Mouse (Mus musculus) liver, embryonic 16.5 days (tissue): Measurements from ENCODE around the gene Wdr82. TPM values are rescaled to one million over a fixed set of nuclear protein-coding genes. Genes with fewer than 3 reads are reported as not detected.
A peak's percentile ranks its signal among the peaks of the same experiment; 100 is the strongest.

Source experiments
- ATAC-seq: fragments of 200-750 bp; cut with Nextera tagmentation; 2 replicates; pipeline ENCODE4 v1.8.0; 2017; ENCODE audit warnings: low read depth, mild to moderate bottlenecking, moderate number of reproducible peaks, moderate library complexity
- H3K27ac ChIP-seq: fragments of 300-500 bp; sonication (generic); 2 replicates; pipeline ENCODE4 v1.5.1; 2014; ENCODE audit warnings: mild to moderate bottlenecking, low read length
- H3K27me3 ChIP-seq: fragments of 300-500 bp; sonication (generic); 2 replicates; pipeline ENCODE4 v1.6.1; 2014; ENCODE audit warnings: low read depth, low read length, mixed read lengths; ENCODE audit not compliant: control insufficient read depth, insufficient read depth
- H3K36me3 ChIP-seq: fragments of 300-500 bp; sonication (generic); 2 replicates; pipeline ENCODE4 v1.6.1; 2014; ENCODE audit warnings: mild to moderate bottlenecking; ENCODE audit not compliant: control insufficient read depth, insufficient read depth
- H3K4me1 ChIP-seq: fragments of 300-500 bp; sonication (generic); 2 replicates; pipeline ENCODE4 v1.6.1; 2014; ENCODE audit warnings: low read depth, low read length, mixed read lengths; ENCODE audit not compliant: control insufficient read depth
- H3K4me2 ChIP-seq: fragments of 300-500 bp; sonication (generic); 2 replicates; pipeline ENCODE4 v1.6.1; 2014; ENCODE audit warnings: low read depth, low read length, mixed read lengths
- H3K4me3 ChIP-seq: fragments of 300-500 bp; sonication (generic); 2 replicates; pipeline ENCODE4 v1.5.1; 2014; ENCODE audit warnings: low read depth, mild to moderate bottlenecking, low read length
- H3K9ac ChIP-seq: fragments of 300-500 bp; sonication (generic); 2 replicates; pipeline ENCODE4 v1.6.1; 2014; ENCODE audit warnings: low read depth, low read length
- H3K9me3 ChIP-seq: fragments of 300-500 bp; sonication (generic); replicated peaks from 2 replicates; pipeline ENCODE4 v1.6.1; 2016; ENCODE audit warnings: low read length; ENCODE audit not compliant: control insufficient read depth
- WGBS: fragments of 180-500 bp; shearing (Covaris S2); extraction: QIAGEN DNeasy Blood & Tissue Kit; methylation state at CpG from one replicate; pipeline ENCODE4 v1.1.7; 2014; ENCODE audit not compliant: insufficient replicate concordance; 5-methylcytosine and 5-hydroxymethylcytosine counted together
- polyA plus RNA-seq: library from polyadenylated mRNA; unstranded; fragments of >200 nt; fragmentation: Nextera tagmentation; extraction: Ambion mirVana; gene quantifications from 2 replicates; pipeline ENCODE4 v1.2.1, GENCODE M21; 2015

Gene Wdr82
- polyA plus RNA-seq, 1 experiment from 2014 or later = 6.0 TPM

GRCm38 (mm10) chr9:106183996-106184395, 13.3 kb downstream of the Wdr82 start:
- no peaks in the 10 kb centered on the region for H3K27me3 ChIP-seq
- H3K36me3 ChIP-seq = peaks cover 77% of the 10 kb centered on the region
- no peak overlapping the region for H3K27ac ChIP-seq
- H3K4me2 ChIP-seq = no peak overlapping the region
- H3K9me3 ChIP-seq = no peaks in the 10 kb centered on the region
- no peak overlapping the region for H3K4me3 ChIP-seq
- no peak for ATAC-seq
- no peak overlapping the region for H3K9ac ChIP-seq
- 86% methylated on average over 5 of the region's 5 CpGs for WGBS
- no peaks in the 10 kb centered on the region for H3K4me1 ChIP-seq

- no peaks in the 10 kb centered on the region for H3K27me3 ChIP-seq
- H3K4me1 ChIP-seq = no peaks in the 10 kb centered on the region
- no peak overlapping the region for H3K27ac ChIP-seq
- H3K36me3 ChIP-seq = peaks cover 39% of the 10 kb centered on the region
- no peak overlapping the region for H3K4me3 ChIP-seq
- no peak overlapping the region for H3K9ac ChIP-seq
- no peak for ATAC-seq
- H3K4me2 ChIP-seq = no peak overlapping the region
- WGBS = 92% methylated on average over 1 of the region's 1 CpGs
- no peaks in the 10 kb centered on the region for H3K9me3 ChIP-seq
Observed at GRCm38 (mm10) chr9:106191355-106191754, 20.6 kb downstream of the Wdr82 start.

- ATAC-seq = no peak
- H3K36me3 ChIP-seq = peaks cover 34% of the 10 kb centered on the region
- WGBS = 88% methylated on average over 8 of the region's 8 CpGs
Observed at GRCm38 (mm10) chr9:106192024-106192423, 21.3 kb downstream of the Wdr82 start.

GRCm38 (mm10) chr9:106192998-106193397, 22.3 kb downstream of the Wdr82 start:
- Histone ChIP-seq H3K27me3 (no peaks in the 10 kb centered on the region), H3K4me2 (no peak overlapping the region), H3K4me3 (no peak overlapping the region), H3K9ac (no peak overlapping the region), H3K9me3 (no peaks in the 10 kb centered on the region), H3K4me1 (no peaks in the 10 kb centered on the region), H3K36me3 (peaks cover 30% of the 10 kb centered on the region), H3K27ac (no peak overlapping the region)
- ATAC-seq = peak; percentile 5; the same call in 1 of the 2 replicates
- 19% methylated on average over 1 of the region's 1 CpGs for WGBS

More at GRCm38 (mm10) chr9:106192024-106192423, 21.3 kb downstream of the Wdr82 start:
- Histone ChIP-seq H3K4me1 (no peaks in the 10 kb centered on the region), H3K4me3 (no peak overlapping the region), H3K9me3 (no peaks in the 10 kb centered on the region), H3K27ac (no peak overlapping the region), H3K27me3 (no peaks in the 10 kb centered on the region), H3K4me2 (no peak overlapping the region), H3K9ac (no peak overlapping the region)

- Histone ChIP-seq H3K9ac (no peak overlapping the region), H3K4me2 (no peak overlapping the region), H3K36me3 (peaks cover 20% of the 10 kb centered on the region), H3K4me1 (peaks cover 2% of the 10 kb centered on the region; the same call in 1 of the 2 replicates), H3K4me3 (no peak overlapping the region), H3K27me3 (no peaks in the 10 kb centered on the region), H3K9me3 (no peaks in the 10 kb centered on the region), H3K27ac (no peak overlapping the region)
- WGBS = 79% methylated on average over 8 of the region's 8 CpGs
- no peak for ATAC-seq
Observed at GRCm38 (mm10) chr9:106193930-106194807, 23.4 kb downstream of the Wdr82 start.

DNA sequence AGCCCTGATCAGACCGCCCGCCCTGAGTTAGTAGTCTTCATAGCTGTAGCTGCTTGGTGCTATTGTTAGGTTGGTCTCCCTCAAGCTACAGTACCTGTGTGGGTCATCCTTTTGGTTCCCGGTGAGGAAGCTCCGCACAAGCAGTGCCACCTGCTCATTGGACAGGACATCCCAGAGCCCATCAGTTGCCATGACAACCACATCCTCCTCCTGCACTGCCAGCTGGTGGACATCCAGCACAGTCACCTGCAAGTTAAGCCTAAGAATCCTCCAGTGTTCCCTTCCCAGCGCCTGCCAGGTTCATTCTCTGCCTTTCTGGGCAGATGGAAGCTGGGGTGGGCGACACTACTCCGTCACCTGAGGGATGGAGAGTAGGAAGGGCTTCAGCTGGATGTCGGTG, 25.0 kb downstream of the Wdr82 start:
- no peak overlapping the region for H3K4me2 ChIP-seq
- H3K36me3 ChIP-seq = peaks cover 10% of the 10 kb centered on the region
- peaks cover 2% of the 10 kb centered on the region; the same call in 1 of the 2 replicates for H3K4me1 ChIP-seq
- H3K4me3 ChIP-seq = no peak overlapping the region
- no peak for ATAC-seq
- H3K9me3 ChIP-seq = no peaks in the 10 kb centered on the region
- no peak overlapping the region for H3K27ac ChIP-seq
- H3K27me3 ChIP-seq = no peaks in the 10 kb centered on the region
- 82% methylated on average over 8 of the region's 8 CpGs for WGBS
- H3K9ac ChIP-seq = no peak overlapping the region

DNA sequence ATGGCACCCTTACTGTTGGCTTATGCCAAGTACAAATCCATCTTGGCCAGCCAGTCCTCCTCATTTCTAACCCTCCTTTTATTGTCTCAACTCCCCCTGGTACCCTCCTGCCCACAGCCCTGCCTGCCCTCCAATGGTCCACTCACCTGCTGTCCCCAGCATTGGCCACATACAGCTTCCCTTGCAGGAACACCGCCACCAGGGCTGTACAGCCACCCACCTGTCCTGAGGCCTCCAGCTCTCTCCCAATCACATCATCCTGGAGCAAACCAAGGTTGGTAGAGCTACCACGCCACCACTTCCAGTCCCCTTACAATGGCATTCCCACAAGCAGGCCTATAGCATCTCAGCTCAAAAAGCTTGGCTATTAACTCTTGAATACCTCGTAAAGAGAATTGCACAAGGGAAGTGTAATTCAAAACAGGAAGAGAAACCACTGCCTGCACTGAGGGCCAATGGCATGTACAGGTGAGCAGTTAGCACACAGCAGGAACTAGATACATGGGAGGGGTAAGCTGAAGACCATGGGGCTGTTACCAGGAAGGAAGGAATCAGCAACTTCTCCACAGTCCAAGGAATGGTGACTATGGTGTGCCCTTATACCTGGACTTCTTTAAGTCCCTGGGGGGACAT, 26.5 kb downstream of the Wdr82 start:
- H3K27me3 ChIP-seq = no peaks in the 10 kb centered on the region
- no peak overlapping the region for H3K4me3 ChIP-seq
- 65% methylated on average over 3 of the region's 3 CpGs for WGBS
- H3K4me2 ChIP-seq = no peak overlapping the region
- H3K9ac ChIP-seq = no peak overlapping the region
- H3K27ac ChIP-seq = no peak overlapping the region
- no peaks in the 10 kb centered on the region for H3K9me3 ChIP-seq
- ATAC-seq = no peak
- H3K36me3 ChIP-seq = no peaks in the 10 kb centered on the region
- peaks cover 4% of the 10 kb centered on the region; the same call in 1 of the 2 replicates for H3K4me1 ChIP-seq

DNA sequence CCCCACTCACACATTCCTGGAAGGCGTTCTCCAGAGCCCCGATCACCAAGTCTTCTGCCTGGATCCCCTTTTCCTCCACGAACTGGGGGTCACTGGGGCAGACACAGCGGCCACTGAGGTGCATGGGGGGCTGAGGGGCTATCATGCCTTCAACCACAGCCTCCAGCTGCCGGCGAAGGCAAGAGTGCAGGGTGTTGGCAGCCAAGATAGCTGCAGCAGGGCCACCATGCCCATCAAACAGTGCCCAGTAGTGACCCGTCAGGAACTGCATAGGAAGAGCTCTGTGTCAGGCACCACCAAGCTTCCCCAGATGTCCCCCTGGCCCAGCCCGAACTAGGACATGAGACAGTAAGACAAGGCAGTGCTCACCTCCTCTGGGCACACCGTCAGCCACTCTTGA, 27.0 kb downstream of the Wdr82 start:
- Histone ChIP-seq H3K4me1 (peaks cover 7% of the 10 kb centered on the region; the same call in 1 of the 2 replicates), H3K4me3 (no peak overlapping the region), H3K27me3 (no peaks in the 10 kb centered on the region), H3K36me3 (no peaks in the 10 kb centered on the region), H3K4me2 (no peak overlapping the region; the same call in 1 of the 2 replicates), H3K27ac (no peak overlapping the region), H3K9me3 (no peaks in the 10 kb centered on the region), H3K9ac (no peak overlapping the region)
- WGBS = 75% methylated on average over 9 of the region's 9 CpGs
- no peak for ATAC-seq

- WGBS = under 1% methylated on average over 42 of the region's 51 CpGs
- H3K9ac ChIP-seq = peak overlapping the region; percentile 68
- no peaks in the 10 kb centered on the region for H3K9me3 ChIP-seq
- peak overlapping the region; percentile 69 for H3K4me3 ChIP-seq
- H3K27me3 ChIP-seq = no peaks in the 10 kb centered on the region
- no peaks in the 10 kb centered on the region for H3K36me3 ChIP-seq
- H3K4me2 ChIP-seq = peak overlapping the region; percentile 75
- H3K27ac ChIP-seq = peak overlapping the region; percentile 36
- peak; percentile 61 for ATAC-seq
- peaks cover 16% of the 10 kb centered on the region for H3K4me1 ChIP-seq
Observed at GRCm38 (mm10) chr9:106198962-106199458, 28.3 kb downstream of the Wdr82 start.
